Mouse (Mus musculus): ENCODE measurements at regions not wholly inside any gene's neighbourhood (a gene's known extent, or its start where the extent isn't known, plus 50 kb on each side); places are given as distances from the start of the nearest gene placed in this dataset.
"Not testable (repeated sequence)": the region's sequence is repeated elsewhere in the genome, so short reads cannot be mapped to it uniquely, and the experiment has no call there.

DNA sequence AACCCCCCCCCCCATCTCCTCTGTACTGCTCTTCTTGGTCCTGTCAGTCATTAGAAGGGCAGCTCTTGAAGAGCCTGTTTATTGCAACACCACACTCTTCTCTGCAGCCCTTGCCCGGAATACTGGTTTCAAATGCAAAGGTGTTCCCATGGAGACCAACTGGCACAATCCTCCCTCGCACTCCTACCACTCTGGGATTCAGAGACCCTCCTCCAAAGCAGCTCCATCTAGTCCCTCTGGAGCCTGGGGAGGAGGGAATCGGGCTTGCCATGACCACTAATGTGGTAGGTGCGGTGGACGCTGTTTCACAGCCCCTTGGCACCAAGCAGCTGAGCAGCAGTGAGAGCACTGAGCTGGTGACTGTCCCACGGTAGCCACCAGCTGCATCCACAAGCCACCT, 83.1 kb downstream of the Stk35 start:
- DNase-seq (ENCODE audit: low read depth, low spot score) = peak; percentile 55

DNA sequence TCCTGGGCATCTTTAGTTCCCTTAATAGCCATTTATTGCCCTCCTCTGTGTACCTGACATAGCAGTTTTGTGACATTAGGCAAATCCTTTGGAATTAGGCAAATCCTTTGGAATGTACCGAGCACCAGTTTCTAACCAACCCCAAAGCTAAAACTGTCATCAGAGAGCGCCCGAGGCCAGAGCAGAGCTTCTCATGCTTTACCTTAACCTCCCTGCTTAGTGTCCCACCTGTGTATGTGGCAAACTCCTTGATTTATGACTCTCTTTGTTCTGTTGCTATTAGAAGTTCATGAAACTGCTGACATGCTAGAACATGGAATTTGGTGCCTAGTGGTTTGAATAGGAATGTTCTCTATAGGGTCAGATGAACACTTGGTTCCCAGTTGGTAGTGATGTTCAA, 84.0 kb downstream of the Stk35 start:
- DNase-seq (ENCODE audit: low read depth, low spot score) = no peak

GRCm38 (mm10) chr2:129885536-129885935, 85.2 kb downstream of the Stk35 start:
- DNase-seq (ENCODE audit: low read depth, low spot score) = no peak

GRCm38 (mm10) chr2:129893231-129893630, 92.9 kb downstream of the Stk35 start:
- no peak for DNase-seq (ENCODE audit: low read depth, low spot score)

DNA sequence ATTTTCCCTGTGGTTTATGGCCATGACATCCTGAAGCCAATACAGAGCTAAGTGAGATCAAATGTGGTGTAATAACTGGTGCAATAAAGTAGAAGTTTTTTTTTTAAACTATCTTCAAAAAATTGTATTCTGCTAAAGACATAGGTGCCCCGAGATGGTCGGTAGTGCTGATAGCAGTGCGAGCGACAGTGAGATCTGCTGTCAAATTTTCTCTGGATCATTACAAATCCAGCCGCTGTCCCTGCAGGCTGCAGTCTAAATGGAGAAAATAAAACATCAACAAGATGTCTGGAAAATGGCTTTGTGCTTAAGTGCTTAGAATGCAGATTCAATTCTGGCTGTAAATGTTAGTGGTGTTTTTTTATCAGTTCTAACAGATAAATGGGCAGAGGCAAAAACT, 93.5 kb downstream of the Stk35 start:
- no peak for DNase-seq (ENCODE audit: low read depth, low spot score)

GRCm38 (mm10) chr2:129894906-129895305, 94.6 kb downstream of the Stk35 start:
- no peak for DNase-seq (ENCODE audit: low read depth, low spot score)

DNA sequence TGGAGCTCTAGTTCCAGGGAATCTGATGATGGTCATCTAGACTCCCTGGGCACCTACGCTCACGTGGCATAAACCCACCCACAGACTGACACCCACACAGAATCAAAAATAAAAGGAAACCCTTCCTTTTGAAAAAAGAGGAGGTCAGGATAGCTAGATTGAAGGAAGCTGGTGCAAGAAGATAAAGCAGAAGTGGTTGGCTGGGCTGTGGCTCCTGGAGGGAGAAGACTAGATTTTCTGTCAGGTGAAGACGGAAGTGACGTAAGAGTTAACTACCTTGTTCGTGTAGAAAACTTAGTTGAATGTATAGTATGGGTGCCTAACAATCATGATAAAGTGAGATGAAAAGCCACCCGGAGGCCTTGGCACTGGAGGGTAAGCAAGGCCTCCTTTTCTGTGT, 95.1 kb downstream of the Stk35 start:
- DNase-seq (ENCODE audit: low read depth, low spot score) = no peak

DNA sequence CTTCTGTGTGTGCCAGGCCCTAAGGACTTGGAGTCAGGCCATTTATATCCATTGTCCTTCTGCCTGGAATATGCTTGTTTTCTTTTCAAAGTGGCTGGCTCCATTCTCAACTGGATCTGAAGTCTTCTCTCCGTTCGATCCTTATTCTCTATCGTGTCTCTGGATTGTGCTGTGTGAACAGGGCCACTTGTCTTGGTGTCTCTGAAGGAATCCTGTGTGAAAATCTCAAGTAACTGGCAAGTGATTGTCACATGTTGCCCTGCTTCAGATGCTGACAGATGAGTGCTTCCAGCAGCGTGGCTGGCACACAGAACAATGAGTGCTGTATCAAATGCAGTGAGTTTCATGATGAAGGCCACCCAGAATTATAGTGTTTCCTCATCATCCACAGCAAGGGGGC, 96.4 kb downstream of the Stk35 start:
- DNase-seq (ENCODE audit: low read depth, low spot score) = no peak

DNA sequence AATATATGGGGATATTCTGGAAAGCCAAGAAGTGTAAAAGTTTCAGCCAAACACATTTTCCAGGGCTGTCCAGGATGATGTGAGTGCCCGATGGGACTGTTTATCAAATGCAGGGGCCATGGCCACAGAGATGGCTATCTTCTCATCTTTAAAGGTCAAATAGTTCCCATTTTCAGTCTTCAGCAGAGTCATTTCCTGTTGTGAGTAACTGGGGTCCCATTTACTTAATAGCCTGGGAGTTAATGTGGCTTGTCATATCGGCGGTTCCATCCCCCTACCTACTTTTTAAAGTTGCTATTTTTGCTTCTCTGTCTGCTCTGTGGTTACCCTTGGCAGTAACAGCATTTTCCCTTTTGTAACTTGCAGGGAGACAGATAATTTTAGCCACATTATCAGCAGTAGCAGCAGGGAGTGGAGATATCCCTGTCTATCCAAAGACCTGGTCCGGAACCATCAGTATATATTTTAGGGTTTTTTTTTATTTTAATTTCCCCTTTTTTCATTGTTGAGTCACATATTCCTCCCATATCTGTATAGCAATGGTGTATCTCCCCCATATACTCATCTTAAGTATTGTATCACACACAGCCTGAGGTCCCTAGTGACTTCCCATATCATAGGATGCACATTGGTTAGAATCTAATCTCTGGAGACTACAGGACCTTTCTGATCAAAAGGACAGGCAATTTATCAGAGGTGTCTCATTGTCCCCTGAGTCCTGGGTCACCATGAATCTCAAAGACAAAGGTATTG, 103.2 kb downstream of the Stk35 start:
- no peak for DNase-seq (ENCODE audit: low read depth, low spot score)

DNA sequence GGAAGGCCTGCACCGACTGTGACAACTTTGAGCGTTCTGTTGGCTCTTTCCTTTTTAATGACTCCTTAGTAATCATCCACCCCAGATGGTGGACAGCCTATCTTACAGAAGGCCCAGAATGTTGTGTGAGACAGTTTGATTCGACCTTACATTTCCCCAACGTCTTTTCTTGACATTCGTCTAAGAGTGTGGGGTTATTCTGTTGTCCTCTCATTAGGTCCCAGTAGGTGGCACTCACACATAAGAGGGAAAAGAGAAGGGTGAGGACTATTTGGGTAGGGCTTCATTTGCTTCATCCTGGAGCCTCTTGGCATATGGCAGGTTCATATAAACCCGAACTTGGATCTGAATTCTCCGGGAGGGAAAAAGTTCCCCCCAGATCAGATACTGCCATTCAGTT, 104.4 kb downstream of the Stk35 start:
- DNase-seq (ENCODE audit: low read depth, low spot score) = peak; percentile 41

DNA sequence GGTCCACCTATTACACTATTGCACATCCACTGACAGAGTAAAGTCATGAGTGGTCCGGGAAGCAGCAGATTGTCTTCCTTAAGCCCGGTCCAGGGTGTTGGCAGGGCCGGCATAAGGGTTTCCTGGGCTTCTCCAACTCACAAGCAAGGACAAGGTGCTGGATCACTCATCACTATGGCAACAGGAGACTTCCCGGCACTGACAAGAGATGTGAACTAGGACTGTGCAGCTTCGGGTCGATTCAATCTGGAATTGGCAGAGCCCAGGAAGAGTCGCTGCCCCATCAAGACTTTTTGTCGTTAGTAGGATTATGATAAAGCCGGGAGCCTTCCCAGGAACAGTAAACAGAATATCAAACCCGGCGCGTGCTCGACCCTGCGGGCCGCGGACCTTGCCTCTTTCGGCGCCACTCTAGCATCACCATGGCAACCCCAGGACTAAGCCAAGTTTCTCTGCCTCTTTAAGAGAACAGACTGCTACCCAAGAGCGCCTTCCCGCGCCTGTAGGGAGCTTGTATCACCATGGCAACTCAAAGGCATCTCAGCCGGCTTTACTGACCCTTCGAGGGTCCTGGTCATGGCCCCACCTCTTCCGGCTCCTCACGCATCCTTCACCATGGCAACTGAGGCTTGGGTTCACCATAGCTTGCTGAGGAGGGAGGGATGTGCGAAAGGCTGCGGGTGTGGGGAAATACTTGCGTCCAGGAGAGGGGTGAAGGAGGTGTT, 103.3 kb upstream of the Tgm3 start:
- DNase-seq (ENCODE audit: low read depth, low spot score) = peak; percentile 94

DNA sequence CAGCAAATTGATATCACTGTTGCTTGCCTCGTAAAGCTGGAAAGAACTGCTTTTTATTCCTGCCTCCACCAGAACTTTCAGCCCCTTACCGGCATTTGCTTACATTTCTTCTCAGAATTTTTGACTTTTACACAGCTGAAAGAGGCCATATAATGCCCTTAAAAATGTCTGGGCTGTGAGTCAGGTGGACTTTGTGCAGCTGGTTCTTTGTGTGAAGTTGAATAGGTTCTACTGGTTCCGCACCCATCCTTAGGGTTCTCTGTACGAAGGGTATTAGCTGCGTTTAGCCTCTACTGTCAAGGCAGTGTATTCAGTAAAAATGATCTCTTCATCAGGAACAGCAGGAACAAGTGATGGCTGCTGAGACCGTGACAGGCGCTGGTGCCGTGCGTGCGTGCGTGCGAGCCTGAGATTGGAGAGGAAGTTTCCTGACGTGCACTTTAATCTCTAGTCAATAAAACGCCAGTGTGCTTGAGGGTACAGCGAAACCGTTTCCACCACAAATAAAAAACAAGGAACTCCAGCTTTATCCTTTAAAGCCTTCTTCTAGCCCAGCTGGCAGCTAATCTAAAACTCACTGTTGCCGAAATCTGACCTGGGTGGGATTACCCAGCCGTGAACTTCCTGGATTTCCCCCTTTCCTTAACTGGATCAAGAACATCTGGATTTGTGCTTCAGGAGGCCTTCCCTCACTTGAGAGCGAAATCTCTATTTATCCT, 100.8 kb upstream of the Tgm3 start:
- peak; percentile 2 for DNase-seq (ENCODE audit: low read depth, low spot score)

DNA sequence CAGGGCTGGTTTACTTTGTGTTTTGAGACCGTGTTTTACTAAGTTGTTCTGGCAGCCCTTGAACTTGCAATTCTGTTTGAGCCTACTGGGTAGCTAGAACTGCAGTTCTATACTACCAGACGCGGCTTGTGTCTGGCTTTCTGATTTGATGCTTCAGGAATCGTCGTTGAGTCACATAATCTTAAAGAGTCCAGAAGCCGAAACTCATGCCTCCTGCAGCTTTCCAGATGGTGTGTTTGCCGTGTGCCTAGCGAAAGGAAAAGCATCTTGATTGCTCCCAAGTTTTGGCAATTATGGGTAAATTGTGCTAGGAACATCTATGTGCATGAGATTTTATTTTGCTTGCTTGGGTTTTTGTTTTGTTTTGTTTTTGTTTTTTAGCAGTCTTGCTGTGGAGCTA, 99.6 kb upstream of the Tgm3 start:
- DNase-seq (ENCODE audit: low read depth, low spot score) = no peak

GRCm38 (mm10) chr2:129914261-129914660, 97.9 kb upstream of the Tgm3 start:
- DNase-seq (ENCODE audit: low read depth, low spot score) = no peak

GRCm38 (mm10) chr2:129916411-129916810, 95.7 kb upstream of the Tgm3 start:
- DNase-seq (ENCODE audit: low read depth, low spot score) = no peak

DNA sequence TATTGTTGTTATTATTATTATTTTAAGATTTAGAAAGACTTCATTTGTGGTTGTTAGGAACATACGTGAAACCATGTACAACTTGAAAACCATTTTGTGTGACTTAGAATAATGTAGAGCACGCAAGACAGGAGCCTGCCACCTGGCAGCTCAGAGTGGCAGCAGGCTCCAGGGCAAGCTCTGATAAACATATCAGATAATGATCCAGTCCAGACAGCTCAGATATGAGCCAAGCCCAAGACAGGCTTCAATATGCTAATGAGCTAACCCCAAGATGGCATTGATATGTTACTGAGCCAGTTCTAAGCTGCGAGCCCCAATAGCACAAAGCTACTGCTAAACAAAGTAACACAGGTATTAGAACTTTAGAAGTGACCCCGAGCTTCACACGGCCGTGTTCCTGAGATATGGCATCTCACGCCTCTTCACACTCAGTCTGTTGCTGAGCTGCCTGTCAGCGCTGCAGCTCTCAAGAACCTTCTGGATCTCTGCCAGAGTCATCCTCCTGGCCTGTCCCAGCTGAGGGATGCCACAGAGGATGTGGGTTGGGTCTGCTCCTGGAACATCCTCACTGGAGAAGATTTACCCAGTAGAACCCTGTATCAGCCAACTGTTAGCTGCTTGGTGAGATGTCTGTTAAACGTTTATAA, 93.9 kb upstream of the Tgm3 start:
- no peak for DNase-seq (ENCODE audit: low read depth, low spot score)

GRCm38 (mm10) chr2:129919551-129919950, 92.6 kb upstream of the Tgm3 start:
- no peak for DNase-seq (ENCODE audit: low read depth, low spot score)

DNA sequence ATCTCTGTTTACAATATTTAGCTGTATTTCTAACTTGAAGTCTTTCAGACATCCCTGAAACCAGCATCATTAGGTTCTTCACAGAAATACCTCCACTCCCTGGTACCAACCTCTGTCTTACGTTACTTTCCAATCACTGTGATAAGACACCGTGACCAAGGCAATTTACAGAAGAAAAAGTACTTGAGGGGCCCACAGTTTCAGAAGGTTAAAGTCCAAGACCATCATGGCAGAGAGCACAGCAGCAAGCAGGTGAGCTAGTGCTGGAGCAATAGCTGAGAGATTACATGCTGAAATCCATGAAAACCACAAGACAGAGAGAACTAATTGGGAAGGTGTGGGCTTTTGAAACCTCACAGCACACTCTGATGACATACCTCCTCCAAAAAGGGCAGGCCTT, 84.9 kb upstream of the Tgm3 start:
- no peak for DNase-seq (ENCODE audit: low read depth, low spot score)

GRCm38 (mm10) chr2:129933578-129933977, 78.6 kb upstream of the Tgm3 start:
- DNase-seq (ENCODE audit: low read depth, low spot score) = no peak

GRCm38 (mm10) chr2:129942824-129943223, 69.3 kb upstream of the Tgm3 start:
- DNase-seq (ENCODE audit: low read depth, low spot score) = no peak

DNA sequence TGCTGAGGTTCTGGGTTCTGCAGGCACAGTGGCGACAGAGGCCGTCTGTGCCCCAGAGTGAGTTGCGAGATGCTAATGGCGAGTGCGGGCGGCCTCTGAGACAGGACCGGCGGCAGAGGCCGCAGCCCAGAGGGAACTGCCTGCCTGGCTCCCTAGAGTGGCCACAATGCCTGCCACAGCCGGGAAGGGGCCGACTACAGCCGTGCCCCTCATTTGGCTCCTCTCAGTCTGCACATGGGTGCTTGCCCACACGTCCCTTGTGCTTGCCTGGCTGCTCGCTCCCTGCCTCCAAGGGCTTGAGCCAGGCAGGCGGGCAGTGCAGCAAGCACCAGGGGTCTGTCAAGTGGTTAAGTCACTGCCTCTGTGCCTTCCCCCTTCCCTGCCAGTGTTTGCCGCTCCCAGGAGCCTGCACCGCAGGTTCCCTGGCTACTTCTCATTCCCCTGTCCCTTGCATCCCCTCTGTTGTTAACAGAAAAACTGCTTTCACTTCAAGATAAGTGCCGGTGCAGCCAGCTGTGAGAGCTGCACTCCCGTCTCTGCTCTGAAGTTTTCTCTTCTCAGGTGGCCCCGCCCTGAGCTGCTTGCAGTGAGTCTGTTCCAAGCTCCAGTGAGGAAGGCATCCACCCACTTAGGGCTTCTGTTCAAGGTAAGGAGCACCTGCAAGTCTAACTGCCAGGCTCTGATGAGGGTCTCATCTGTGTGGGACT, 64.1 kb upstream of the Tgm3 start:
- DNase-seq (ENCODE audit: low read depth, low spot score) = peak; percentile 61

DNA sequence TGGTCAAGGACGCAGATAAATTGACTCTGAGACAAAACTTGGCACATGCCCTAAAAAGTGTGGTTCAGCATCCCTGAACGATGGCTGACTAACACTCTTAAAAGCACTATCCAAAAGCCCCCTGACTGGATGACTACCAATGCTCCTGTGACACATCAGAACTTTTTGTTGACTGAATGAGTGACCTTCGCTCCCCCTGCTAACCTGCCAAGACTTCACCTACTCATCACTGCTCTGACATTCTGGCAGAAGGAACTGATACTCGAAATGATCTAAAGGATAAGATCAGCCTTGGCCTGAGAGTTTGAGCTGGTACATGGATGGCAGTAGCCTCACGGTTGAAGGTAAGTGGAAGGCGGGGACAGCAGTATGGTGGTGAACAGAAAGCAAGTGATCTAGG, 62.4 kb upstream of the Tgm3 start:
- not testable (repeated sequence) for DNase-seq (ENCODE audit: low read depth, low spot score)
